Mouse (Mus musculus): ENCODE results near the gene Zmat5. TPM values are rescaled to one million over a fixed set of nuclear protein-coding genes. Genes with fewer than 3 reads are reported as not detected.
"Not testable (repeated sequence)": the region's sequence is repeated elsewhere in the genome, so short reads cannot be mapped to it uniquely, and the experiment has no call there.

The Zmat5 gene
- polyA plus RNA-seq, 1 experiment from 2014 or later, result 62.2 TPM

DNA sequence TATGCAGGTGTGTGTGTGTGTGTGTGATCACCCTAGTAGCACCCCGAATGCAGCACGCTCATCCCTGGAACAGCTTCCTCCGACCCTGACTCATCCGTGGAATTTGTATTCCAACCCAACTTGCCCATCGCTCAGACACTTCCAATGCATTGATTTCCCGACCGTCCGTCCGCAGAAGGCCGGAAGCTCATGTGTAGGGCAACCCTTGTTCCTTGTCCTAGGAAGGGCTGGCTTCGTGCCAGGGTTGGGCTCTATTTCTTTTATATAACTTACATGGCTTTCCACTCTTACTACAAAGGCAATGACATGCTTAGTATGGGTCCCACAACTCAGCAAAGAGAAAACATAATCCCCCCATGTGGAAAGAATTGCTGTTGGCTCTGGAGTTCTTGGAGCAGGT, 12.3 kb upstream of the Zmat5 start:
- no peak overlapping the region for H3K4me2 ChIP-seq
- H3K36me3 ChIP-seq, result no peaks in the 10 kb centered on the region
- no peaks in the 10 kb centered on the region for H3K4me1 ChIP-seq (replicated peaks)
- WGBS, result 63% methylated on average over 11 of the region's 11 CpGs
- no peak overlapping the region for H3K27ac ChIP-seq (replicated peaks)
- H3K9ac ChIP-seq, result no peak overlapping the region
- ATAC-seq (ENCODE audit: low FRiP score, low read depth), result no peak
- no peaks in the 10 kb centered on the region for H3K9me3 ChIP-seq
- no peak overlapping the region for H3K4me3 ChIP-seq
- H3K27me3 ChIP-seq, result no peaks in the 10 kb centered on the region

DNA sequence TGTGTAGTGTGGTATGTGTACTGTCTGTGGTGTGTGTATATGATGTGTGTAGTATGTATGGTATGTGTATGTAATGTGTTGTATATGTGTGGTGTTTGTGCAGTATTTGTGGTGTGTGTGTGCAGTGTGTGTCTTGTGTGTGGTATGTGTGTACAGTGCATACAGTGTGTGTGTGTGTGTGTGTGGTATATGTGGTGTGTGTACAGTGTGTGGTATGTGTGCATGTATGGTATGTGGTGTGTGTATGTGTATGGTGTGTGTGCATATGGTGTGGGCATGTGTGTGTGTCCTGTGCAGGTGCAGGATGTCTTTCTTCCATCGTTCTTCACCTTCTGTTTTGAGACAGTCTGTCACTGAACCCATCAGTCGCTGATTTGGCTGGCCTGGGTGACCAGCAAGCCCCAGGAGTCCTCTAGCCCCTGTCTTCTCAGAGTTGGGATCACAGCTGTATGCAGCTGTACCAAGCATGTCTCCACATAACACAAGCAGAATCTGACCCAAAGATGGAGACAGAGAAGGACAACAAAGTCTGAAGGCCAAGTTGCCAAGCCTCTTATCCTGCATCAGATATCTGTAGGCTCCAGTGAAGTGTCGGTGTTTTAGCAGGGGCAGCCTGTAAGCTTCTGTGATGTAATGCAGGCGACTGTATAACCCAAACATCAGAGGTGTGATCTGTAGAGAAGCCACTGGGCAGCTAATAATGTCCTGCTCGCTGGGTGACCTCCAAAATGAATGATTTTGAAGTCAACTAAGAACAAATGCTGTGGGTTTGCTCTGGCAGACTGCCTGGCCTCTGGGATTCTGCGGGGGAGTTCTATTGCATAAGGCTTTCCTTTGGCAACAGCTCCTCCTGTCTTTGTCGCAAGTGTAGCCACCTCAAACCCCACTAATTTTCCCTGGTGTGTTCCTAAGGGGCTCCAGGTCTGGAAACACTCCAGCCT, 7.2 kb upstream of the Zmat5 start:
- WGBS, result 59% methylated on average over 7 of the region's 7 CpGs
- H3K27me3 ChIP-seq, result no peaks in the 10 kb centered on the region
- no peak overlapping the region for H3K9ac ChIP-seq
- peaks cover 8% of the 10 kb centered on the region; the same call in 1 of the 2 replicates for H3K36me3 ChIP-seq
- no peak overlapping the region for H3K27ac ChIP-seq (replicated peaks)
- H3K4me1 ChIP-seq (replicated peaks), result no peaks in the 10 kb centered on the region
- ATAC-seq (ENCODE audit: low FRiP score, low read depth), result no peak
- no peak overlapping the region for H3K4me2 ChIP-seq
- no peaks in the 10 kb centered on the region for H3K9me3 ChIP-seq
- H3K4me3 ChIP-seq, result no peak overlapping the region

DNA sequence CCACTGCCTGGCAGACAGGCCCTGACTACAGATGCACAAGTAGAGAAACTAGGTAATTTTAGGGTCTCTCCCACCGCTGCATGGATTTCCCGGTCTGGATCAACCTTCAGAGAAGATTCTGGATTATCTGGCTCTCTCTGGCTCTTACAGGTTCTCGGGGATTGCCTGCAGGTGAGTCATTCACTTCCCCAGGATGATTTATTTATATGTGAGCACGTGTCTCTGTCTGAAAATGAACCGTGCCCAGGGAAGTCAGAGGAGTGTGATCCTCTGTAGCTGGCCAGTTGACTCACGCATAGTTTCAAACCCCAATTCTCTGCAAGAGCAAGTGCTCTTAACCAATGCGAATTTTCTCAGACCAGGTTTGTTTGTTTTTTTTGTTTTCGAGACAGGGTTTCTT, 3.8 kb upstream of the Zmat5 start:
- Histone ChIP-seq H3K4me2 (no peak overlapping the region), H3K4me1 (replicated peaks) (peaks cover 17% of the 10 kb centered on the region)
- WGBS, result 87% methylated on average over 8 of the region's 8 CpGs

DNA sequence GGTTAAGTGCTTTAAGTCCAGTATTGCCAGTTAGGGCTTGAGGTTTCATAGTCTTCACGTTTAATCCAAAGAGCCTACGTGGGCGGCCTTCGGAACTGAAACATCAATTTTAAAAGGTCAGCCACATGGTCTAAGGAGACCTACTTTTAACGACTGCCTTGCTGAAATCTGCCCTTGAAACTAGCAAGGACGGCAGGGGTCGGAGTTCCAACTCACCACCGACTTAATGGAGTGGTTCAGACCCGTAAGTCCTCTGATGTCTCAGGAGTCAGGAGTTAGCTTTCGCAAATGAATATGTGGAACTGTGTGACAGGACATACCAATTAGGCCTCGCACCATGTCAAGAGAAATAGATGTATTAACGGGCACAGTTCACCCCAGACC, 798 bp upstream of the Zmat5 start:
- WGBS, result 6% methylated on average over 12 of the region's 12 CpGs

More for the DNA sequence above, 3.8 kb upstream of the Zmat5 start:
- no peaks in the 10 kb centered on the region for H3K9me3 ChIP-seq
- H3K27ac ChIP-seq (replicated peaks), result no peak overlapping the region
- no peaks in the 10 kb centered on the region for H3K27me3 ChIP-seq
- H3K4me3 ChIP-seq, result no peak overlapping the region
- H3K36me3 ChIP-seq, result peaks cover 8% of the 10 kb centered on the region; the same call in 1 of the 2 replicates
- ATAC-seq (ENCODE audit: low FRiP score, low read depth), result no peak
- H3K9ac ChIP-seq, result no peak overlapping the region

DNA sequence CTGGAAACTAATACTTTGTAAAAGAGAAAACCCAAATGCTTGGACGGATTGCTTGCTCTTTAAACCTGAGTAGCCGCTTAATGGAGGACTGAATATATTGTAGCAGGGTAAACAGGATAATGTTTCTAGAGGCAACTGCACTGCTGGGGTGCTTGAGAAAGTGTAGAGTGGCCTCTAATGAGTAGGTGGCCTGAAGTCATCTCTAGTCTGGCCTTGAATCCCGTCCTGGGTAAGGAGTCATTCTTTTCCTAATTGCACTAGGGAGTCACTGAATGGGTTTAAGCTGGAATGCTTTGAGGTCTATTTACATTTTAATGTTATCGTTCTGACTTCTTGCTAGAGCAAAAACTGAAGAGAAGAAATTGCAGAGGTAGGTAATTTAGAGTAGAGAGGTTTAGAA, 700 bp downstream of the Zmat5 start:
- H3K27ac ChIP-seq (replicated peaks), result no peak overlapping the region
- peak overlapping the region; percentile 68 for H3K4me3 ChIP-seq
- H3K4me2 ChIP-seq, result peak overlapping the region; percentile 84
- no peaks in the 10 kb centered on the region for H3K9me3 ChIP-seq
- peaks cover 8% of the 10 kb centered on the region; the same call in 1 of the 2 replicates for H3K36me3 ChIP-seq
- peaks cover 17% of the 10 kb centered on the region for H3K4me1 ChIP-seq (replicated peaks)
- peak overlapping the region; percentile 74 for H3K9ac ChIP-seq
- 7% methylated on average over 4 of the region's 4 CpGs for WGBS
- no peaks in the 10 kb centered on the region for H3K27me3 ChIP-seq
- ATAC-seq (ENCODE audit: low FRiP score, low read depth), result no peak

More for the DNA sequence above, 798 bp upstream of the Zmat5 start:
- Histone ChIP-seq H3K4me3 (peak overlapping the region; percentile 68), H3K27ac (replicated peaks) (peak overlapping the region; percentile 80), H3K36me3 (peaks cover 8% of the 10 kb centered on the region; the same call in 1 of the 2 replicates), H3K27me3 (no peaks in the 10 kb centered on the region), H3K9ac (peak overlapping the region; percentile 74), H3K9me3 (no peaks in the 10 kb centered on the region), H3K4me2 (peak overlapping the region; percentile 84), H3K4me1 (replicated peaks) (peaks cover 17% of the 10 kb centered on the region)
- ATAC-seq (ENCODE audit: low FRiP score, low read depth), result peak; percentile 55

DNA sequence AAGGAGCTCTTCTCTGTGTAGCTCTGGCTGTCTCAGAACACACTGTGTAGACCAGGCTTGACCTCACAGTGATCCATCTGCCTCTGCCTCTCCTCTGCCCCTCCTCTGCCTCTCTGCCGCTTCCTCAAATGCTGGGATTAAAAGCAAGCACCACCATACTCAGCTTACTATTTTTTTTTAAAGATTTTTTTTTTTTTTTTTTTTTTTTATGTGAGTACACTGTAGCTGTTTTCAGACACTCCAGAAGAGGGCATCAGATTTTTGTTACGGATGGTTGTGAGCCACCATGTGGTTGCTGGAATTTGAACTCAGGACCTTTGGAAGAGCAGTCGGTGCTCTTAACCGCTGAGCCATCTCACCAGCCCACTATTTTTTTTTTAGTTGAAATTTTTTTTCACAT, 5.7 kb downstream of the Zmat5 start:
- not testable (repeated sequence) for H3K36me3 ChIP-seq; H3K4me2 ChIP-seq; H3K9ac ChIP-seq; H3K9me3 ChIP-seq; H3K4me1 ChIP-seq (replicated peaks); H3K27me3 ChIP-seq; ATAC-seq (ENCODE audit: low FRiP score, low read depth); H3K4me3 ChIP-seq; H3K27ac ChIP-seq (replicated peaks)
- whole genome bisulfite sequencing, result 95% methylated on average over 4 of the region's 4 CpGs

DNA sequence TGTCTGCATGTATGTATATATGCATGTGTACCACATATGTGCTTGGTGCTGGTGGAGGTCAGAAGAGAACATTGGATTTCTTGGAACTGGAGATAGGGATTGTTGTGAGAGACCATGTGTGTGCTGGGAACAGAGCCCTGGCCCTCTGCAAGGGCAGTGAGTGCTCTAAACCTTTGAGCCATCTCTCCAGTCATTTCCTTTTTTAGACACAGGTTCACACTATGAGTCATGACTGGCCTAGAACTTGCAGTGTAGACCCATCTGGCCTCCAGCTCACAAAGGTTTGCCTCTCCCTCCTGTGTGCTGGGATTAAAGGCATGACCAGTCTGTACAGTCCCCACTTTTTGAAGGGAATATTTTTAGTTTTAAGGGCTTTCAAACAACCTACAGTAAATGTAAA, 8.3 kb downstream of the Zmat5 start:
- Histone ChIP-seq H3K4me2 (no peak overlapping the region), H3K4me3 (no peak overlapping the region)
- ATAC-seq (ENCODE audit: low FRiP score, low read depth), result no peak

DNA sequence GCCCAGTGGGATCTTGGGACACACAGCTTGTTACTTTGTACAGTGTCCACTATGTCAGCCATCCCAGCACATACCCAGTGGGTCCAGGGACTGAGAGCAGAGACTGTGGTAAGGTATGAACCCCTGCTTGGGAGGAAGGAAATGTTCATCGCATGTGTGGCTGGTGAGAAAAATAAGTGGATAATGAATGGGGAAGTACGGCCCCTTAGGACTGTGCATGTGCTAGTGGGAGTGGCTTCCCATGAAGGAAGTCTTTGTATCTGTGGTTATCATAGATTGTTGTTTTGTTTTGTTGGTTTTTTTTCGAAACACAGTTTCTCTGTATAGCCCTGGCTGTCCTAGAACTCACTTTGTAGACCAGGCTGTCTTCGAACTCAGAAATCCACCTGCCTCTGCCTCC, 10.2 kb downstream of the Zmat5 start:
- no peak overlapping the region for H3K9ac ChIP-seq
- H3K27me3 ChIP-seq, result no peaks in the 10 kb centered on the region
- WGBS, result 87% methylated on average over 4 of the region's 4 CpGs
- no peak overlapping the region for H3K4me3 ChIP-seq
- H3K4me2 ChIP-seq, result no peak overlapping the region
- H3K9me3 ChIP-seq, result no peaks in the 10 kb centered on the region
- H3K4me1 ChIP-seq (replicated peaks), result no peaks in the 10 kb centered on the region
- H3K27ac ChIP-seq (replicated peaks), result no peak overlapping the region
- ATAC-seq (ENCODE audit: low FRiP score, low read depth), result no peak
- no peaks in the 10 kb centered on the region for H3K36me3 ChIP-seq

More for the DNA sequence above, 8.3 kb downstream of the Zmat5 start:
- Histone ChIP-seq H3K4me1 (replicated peaks) (no peaks in the 10 kb centered on the region), H3K36me3 (no peaks in the 10 kb centered on the region), H3K27ac (replicated peaks) (no peak overlapping the region), H3K9ac (no peak overlapping the region), H3K27me3 (no peaks in the 10 kb centered on the region), H3K9me3 (no peaks in the 10 kb centered on the region)

DNA sequence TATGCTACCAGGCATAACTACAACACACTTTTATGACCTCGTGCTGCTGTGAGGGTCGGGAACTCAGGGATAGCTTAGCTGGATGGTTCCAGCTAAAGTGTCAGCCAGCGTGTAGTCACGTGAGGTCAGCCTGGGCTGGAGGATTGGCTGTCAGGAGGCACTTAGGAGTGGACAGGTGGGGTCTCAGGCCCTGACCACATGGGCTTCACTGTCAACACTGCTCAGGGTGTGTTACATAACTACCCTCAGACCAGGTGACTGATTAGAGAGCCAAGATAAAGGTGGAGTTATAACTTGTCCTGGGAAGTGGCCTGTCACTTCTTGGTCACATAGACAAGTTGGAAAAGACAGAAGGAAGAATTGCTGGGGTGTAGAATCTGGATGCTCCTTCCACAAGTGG, 11.1 kb downstream of the Zmat5 start:
- ATAC-seq (ENCODE audit: low FRiP score, low read depth), result no peak
- no peaks in the 10 kb centered on the region for H3K9me3 ChIP-seq
- H3K27ac ChIP-seq (replicated peaks), result no peak overlapping the region
- 85% methylated on average over 4 of the region's 4 CpGs for WGBS
- H3K4me3 ChIP-seq, result no peak overlapping the region
- no peaks in the 10 kb centered on the region for H3K36me3 ChIP-seq
- no peak overlapping the region for H3K4me2 ChIP-seq
- H3K9ac ChIP-seq, result no peak overlapping the region
- no peaks in the 10 kb centered on the region for H3K27me3 ChIP-seq
- H3K4me1 ChIP-seq (replicated peaks), result peaks cover 7% of the 10 kb centered on the region

DNA sequence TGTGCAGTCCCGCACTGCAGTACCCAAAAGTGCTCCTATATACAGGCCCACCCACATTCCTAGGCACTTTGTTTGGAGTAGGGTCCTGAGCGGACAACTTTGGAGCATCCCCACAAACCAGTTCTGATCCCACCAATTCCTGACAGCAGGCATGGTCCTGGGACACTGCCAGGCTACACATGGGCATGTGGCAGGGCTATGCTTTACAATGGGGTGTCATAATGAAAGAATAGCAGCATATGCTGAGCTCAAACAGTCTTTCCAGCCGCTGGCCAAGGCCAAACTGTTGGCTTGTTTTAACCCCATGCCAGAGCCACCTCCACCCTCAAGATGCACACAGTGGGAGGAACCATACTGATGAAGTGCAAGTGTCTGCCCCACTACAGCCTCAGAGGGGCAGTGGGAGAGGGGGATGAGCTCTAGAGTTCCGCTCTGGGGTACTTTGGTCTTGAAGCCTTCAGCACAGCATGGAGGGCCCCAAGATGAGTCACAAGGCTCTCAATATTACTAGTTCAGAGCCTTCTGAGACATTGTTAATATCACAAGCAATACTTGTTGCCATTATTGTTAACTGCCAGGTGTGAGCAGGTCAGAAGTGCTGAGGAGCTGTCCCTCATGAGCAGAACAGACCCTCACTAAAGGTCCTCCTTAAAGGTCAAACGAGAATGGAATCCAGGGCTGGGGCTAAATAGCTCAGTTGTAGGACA, 12.2 kb downstream of the Zmat5 start:
- ATAC-seq (ENCODE audit: low FRiP score, low read depth), result no peak
- WGBS, result 80% methylated on average over 5 of the region's 5 CpGs

DNA sequence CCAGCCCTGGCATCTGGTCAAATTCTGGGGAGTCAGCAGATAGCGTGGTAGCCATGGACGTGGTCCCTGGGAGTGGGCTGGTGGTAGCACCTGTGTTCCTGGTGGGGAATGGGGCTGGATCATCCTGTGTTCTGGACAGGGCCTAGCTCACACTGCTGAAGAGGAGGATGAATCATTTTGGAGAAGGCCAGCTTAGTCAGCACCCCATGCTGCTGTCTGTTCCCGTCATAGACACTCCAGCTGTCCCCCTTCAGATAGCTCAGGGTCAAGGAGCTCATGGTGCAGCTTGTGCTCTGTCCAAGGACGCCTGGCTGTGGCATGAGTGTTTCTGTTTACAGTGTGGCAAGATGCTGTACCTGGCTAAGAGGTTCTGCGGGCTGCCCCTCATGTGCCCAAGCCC, 14.1 kb downstream of the Zmat5 start:
- no peak overlapping the region for H3K9ac ChIP-seq

More for the DNA sequence above, 12.2 kb downstream of the Zmat5 start:
- Histone ChIP-seq H3K9ac (no peak overlapping the region), H3K4me1 (replicated peaks) (peaks cover 15% of the 10 kb centered on the region), H3K4me2 (no peak overlapping the region), H3K4me3 (no peak overlapping the region), H3K9me3 (no peaks in the 10 kb centered on the region), H3K36me3 (no peaks in the 10 kb centered on the region), H3K27me3 (no peaks in the 10 kb centered on the region), H3K27ac (replicated peaks) (no peak overlapping the region)

DNA sequence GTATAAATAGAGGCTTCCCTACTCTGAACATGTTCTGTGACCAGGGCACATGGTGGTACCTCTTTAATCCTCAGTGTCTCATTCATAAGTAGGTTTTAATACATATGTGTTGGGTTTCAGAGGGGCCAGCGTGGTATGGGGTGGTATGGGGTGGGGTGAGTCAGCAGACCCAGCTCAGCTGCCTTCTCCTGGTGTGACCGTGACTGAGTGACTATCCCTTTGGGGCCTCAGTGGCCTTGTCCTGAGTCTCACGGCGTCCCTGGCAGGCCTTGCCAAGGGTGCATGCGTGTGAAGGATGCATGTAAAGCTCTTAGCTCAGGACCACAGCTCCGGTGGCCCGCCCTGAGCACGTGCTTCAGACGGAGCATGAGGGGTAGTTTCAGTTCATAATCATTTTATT, 15.5 kb downstream of the Zmat5 start:
- Histone ChIP-seq H3K4me1 (replicated peaks) (peaks cover 15% of the 10 kb centered on the region), H3K9me3 (no peaks in the 10 kb centered on the region), H3K9ac (no peak overlapping the region), H3K27me3 (no peaks in the 10 kb centered on the region), H3K27ac (replicated peaks) (no peak overlapping the region), H3K4me2 (no peak overlapping the region), H3K36me3 (no peaks in the 10 kb centered on the region), H3K4me3 (no peak overlapping the region)
- 90% methylated on average over 9 of the region's 9 CpGs for WGBS
- no peak for ATAC-seq (ENCODE audit: low FRiP score, low read depth)

More for the DNA sequence above, 14.1 kb downstream of the Zmat5 start:
- no peaks in the 10 kb centered on the region for H3K9me3 ChIP-seq
- H3K27me3 ChIP-seq, result no peaks in the 10 kb centered on the region
- H3K4me1 ChIP-seq (replicated peaks), result peaks cover 15% of the 10 kb centered on the region
- no peak for ATAC-seq (ENCODE audit: low FRiP score, low read depth)
- H3K27ac ChIP-seq (replicated peaks), result no peak overlapping the region
- no peak overlapping the region for H3K4me2 ChIP-seq
- no peak overlapping the region for H3K4me3 ChIP-seq
- WGBS, result 82% methylated on average over 5 of the region's 5 CpGs
- H3K36me3 ChIP-seq, result no peaks in the 10 kb centered on the region

Data from hindbrain, embryonic 15.5 days (tissue).